Mouse (Mus musculus) bone marrow, adult 2 months (tissue): ENCODE measurements around the gene Slc24a2.

Experiments
- CTCF ChIP-seq: fragments of 200-500 bp; IDR thresholded peaks from 2 replicates; pipeline ENCODE4 v1.5.1; 2011; ENCODE audit warnings: low read length, control low read depth; ENCODE audit not compliant: control insufficient read depth, insufficient read depth
- POLR2A ChIP-seq: fragments of 200-500 bp; IDR thresholded peaks from 2 replicates; pipeline ENCODE4 v1.6.1; 2011; ENCODE audit warnings: low read depth, mild to moderate bottlenecking, control low read depth, low read length, borderline replicate concordance; ENCODE audit not compliant: control insufficient read depth

GRCm38 (mm10) chr4:87087597-87087996 is 142.7 kb downstream of the Slc24a2 start:
- TF ChIP-seq POLR2A = no peak
- no peak for TF ChIP-seq CTCF
